Mouse (Mus musculus): ENCODE data around the gene Ccnb2.

The Ccnb2 gene

GRCm38 (mm10) chr9:70384494-70384893, 36.9 kb downstream of the Ccnb2 start:
- DNase-seq (ENCODE audit: low read depth, low spot score), result no peak

GRCm38 (mm10) chr9:70383750-70384149, 37.6 kb downstream of the Ccnb2 start:
- DNase-seq (ENCODE audit: low read depth, low spot score), result no peak

DNA sequence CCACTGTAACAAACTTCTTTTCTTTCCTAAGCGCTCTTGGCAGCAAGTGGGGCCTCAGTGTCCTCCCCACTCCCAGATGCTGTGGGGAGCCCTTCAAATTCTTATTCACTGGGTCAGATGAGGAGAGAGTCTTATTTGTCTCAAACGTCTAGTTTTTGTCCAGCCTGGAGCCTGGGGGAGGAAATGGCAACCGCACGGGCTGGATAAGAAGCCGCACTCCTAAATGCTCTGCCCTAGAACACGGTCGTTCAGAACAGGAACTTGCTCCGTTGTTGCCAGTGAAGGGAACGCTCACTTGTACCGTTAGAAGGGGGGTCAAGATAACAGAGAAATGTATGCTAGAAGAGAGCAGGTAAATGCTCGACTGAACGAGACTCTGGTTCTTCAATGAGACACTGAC, 39.3 kb downstream of the Ccnb2 start:
- DNase-seq (ENCODE audit: low read depth, low spot score), result no peak

DNA sequence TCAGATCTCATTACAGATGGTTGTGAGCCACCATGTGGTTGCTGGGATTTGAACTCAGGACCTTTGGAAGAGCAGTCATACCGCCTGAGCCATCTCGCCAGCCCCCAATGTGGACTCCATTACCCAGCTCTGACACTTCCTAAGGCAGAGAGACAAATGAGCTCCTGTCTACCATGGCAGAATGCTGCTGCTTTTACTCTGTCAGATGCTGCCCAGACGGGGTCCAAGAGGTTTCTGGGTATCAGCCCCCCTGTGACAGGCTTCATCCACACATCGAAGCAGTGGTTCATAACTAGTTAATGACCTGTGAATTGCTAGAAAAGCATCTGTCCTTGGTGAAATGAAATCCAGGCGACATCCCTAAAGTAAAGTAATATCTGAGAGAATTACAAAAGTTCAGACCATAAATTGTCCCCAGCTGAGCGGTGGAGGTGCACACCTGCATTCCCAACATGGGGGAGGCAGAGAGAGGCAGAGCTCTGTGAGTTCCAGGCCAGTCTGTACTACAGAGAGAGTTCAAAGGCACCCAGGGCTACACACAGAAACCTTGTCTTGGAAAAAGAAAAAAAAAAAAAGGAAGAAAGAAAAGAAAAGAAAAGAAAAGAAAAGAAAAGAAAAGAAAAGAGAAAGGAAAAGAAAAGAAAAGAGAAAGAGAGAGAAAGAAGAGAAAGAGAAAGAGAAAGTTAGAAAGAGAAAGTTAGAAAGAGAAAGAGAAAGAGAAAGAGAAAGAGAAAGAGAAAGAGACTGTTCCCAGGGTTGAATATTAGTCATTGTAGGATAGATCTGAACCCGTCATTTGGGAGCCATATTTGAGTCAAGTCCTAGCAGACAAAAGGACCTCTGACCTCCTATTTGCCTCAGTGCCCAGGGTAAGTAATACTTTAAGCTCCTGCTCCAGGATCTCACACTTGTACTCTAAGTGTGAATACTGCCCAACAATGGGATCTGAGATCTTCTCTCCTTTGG, 41.6 kb downstream of the Ccnb2 start:
- DNase-seq (ENCODE audit: low read depth, low spot score), result no peak

DNA sequence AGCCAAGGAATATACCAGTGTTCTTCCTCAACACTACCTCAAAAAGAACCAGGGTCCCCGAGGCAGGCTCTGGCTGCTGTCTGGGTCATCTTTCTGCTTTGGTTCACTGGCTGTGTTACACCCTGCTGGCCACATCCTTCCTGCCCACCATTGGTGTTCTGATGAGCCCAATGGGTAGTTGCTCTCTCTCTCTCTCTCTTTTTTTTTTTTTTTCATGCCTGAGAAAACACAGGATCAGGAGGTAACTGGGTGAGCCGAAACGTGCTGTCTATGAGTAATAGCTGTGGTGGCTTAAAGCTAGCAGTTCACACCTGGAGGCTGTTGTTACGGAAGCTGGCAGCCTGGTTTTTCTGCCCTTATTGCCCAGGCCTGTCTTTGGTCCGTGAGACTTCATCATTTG, 49.7 kb downstream of the Ccnb2 start:
- no peak for DNase-seq (ENCODE audit: low read depth, low spot score)

DNA sequence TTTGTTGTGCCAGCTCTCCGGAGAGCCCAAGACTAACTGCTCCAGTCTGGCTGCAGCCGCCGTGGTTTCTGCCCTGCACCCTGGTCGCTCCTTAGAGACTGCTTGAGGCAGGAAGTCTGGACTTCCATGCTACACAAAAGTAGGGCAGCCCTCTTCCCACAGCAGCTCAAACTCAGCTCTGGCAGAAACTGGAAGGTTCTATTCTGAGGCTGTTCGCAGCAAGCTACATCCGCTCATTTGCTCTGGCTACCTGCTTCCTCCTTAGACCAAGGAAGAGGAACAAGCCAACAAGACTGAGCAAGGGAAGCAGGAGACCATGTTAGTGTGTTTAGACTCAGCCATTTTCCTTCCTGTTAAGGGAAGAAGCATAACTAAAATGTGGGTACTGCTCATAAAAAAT, 54.4 kb downstream of the Ccnb2 start:
- no peak for DNase-seq (ENCODE audit: low read depth, low spot score)

- DNase-seq (ENCODE audit: low read depth, low spot score), result no peak
Observed at GRCm38 (mm10) chr9:70365915-70366314, 55.4 kb downstream of the Ccnb2 start.

GRCm38 (mm10) chr9:70364741-70365140, 56.6 kb downstream of the Ccnb2 start:
- no peak for DNase-seq (ENCODE audit: low read depth, low spot score)

GRCm38 (mm10) chr9:70359402-70360131, 61.8 kb downstream of the Ccnb2 start:
- DNase-seq (ENCODE audit: low read depth, low spot score), result no peak

Measured in mesoderm, embryonic 11.5 days (tissue).